Mouse (Mus musculus): ENCODE results near the gene Cdc37l1.

Cdc37l1 gene

DNA sequence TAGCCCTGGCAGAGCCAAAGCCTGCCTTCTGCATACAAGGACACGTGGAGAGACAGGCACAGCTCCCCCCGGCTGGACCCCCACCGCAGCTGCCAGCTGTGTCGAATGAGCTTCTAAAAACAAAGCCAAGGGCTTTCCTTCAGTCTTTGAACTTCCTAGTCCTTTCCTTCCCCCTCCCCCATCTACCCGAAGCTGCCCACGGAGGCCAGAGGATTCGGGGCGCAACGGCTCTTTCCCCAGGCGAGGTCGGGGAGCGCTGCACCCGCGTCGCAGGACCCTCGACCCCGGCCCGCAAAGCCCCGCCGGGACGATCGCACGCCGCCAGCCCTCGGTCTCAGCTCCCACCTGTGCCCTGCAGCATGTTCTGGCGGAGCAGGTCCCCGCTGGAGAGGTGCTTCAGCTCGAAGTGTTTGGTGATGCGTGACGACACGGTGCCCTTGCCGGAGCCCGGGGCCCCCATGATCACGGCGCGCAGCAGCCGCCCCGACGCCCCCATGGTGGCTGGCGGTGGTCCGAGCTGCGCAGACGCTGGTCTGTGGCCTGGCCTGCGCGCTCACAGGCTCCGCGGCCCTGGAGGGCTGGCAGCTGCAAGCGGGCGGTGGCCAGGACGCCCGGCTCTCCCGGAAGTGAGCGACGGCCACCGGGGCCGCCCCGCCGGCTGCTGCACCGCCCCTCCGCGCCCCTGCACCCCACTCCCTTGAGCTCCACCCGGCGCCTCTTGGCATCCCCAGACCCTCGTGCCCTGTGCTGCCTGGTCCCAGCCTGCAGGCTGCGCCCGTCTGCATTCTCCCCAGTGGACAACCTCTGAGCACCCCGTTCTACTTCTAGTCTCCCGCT is 57.4 kb downstream of the Cdc37l1 start, which contains the start of gene Ak3:
TSS of gene Ak3 (minus strand) at position 628 of the 837 bp plus-strand sequence.
- peak; percentile 83 to 86 for DNase-seq

DNA sequence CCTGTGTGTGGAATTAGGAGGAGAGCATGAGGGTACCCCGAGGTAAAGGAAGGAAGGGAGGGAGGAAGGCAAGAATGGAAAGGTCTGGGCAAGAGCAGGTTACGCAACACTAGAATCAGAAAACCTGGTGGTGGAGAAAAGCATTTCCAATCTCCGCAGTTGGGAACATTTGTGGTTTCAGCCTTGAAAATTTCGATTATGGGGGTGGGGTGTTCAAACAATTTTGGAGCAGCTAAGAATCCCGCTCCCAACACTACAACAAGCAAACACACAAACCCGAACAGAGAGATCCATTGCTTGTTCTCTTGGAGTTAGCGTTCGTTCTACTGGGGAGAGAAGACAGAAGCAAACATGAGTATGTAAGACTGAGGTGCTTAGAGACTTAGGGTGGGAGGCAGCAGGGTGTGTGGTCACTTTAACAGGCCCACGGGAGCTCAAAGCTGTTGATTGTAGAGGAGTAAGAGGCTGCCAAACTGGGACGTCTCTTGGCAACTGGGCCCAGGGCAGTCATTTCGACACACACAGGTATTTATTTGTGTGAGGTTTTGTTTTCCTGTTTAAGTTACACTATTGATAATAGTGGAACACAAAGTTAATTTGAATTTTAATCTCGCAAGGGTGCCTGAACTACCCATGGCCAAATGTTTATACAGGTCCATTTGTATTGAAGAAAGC is 59.4 kb downstream of the Cdc37l1 start:
- DNase-seq: no peak

DNA sequence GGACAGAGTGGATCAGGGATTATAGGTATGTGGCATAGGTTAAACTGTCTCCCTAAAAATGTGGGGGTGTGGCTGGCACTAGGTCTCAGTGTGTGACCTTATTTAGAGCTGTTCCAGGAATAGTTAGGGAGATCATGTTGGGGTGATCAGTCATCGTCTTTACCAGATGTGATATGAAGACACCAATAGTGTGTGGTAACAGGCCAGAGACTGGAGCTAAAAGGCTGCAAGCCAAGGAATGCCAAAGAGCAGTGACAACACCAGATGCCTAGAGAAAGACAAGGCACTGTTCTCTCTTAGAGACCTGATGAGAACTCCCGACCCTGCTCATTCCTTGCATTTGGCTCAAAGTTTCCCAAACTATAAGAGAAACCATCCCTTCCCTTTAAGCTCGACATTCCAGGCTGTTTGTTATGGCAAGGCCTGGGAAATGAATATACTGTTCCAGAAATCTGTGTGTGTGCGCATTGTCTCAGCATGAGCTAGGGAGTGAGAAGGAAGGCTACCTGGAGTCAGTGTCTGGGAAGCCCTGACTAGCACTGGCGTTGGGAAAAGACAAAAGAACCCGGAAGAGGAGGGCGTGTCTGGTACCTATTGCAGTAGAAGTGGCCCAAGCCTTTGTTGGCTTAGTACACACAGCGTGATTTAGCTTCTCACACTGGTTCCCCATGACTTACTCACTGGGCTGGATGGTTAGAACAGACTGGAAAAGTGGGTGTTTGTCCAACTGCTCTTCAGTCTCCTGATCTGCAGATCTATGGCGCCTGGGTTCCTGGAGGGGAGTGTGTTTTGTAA is 60.2 kb downstream of the Cdc37l1 start:
- no peak for DNase-seq

DNA sequence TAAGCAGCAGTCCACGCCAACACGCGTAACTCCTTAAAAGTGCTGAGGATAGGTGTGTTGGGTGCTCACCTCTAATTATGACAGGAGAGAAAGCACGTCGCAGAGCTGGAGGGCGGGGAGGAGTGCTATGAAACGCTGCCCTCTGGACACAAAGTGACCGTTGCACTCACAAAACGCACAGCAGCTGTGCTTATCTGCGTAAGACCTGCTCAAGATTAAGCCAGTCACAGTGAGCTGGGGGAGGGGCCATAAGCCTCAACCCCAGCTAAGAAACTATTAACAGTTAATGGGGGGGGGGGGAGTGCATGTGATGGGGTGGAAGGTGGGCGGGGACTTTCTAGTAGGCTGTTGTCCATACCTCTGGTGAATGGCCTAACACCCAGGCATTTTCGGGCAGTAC is 62.6 kb downstream of the Cdc37l1 start:
- DNase-seq: no peak

DNA sequence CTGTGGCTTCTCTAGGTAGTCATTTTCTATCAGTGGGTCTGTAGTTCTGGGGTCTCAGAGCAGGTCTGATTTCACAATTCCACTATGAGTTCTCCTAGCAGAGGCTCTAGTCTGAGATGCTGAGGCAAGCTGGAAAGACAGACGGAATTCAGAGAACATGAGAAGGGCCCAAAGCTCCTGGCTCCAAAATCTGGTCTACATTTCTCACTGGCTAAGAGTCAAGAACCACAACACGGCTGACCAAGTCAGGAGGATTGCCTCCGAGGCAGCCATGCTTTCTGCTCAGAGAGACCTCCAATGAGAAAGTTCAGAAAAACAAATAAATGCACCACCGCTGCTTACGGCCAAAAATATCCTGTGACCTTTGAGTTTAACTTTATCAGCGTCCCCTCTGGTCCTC is 64.4 kb downstream of the Cdc37l1 start:
- DNase-seq: no peak

DNA sequence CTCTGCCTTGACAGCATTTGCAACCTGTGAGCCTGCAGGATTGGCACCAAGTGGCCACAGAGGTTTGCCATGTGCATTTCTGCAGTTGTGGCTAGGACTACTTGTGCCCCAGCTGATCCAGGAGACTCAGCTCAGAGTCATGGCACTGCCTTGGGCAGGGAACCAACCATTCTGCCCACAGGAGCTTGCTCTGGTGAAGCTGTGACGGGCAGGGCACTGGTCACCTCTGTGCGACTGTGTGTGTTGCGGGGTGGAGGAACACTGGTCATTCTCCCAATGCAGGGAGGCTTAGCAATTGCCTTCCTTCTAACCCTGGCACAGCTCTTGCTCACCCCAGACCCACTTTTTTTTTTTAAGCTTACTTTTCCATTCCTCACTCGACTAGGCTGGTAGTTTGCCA is 65.3 kb downstream of the Cdc37l1 start:
- DNase-seq: no peak

DNA sequence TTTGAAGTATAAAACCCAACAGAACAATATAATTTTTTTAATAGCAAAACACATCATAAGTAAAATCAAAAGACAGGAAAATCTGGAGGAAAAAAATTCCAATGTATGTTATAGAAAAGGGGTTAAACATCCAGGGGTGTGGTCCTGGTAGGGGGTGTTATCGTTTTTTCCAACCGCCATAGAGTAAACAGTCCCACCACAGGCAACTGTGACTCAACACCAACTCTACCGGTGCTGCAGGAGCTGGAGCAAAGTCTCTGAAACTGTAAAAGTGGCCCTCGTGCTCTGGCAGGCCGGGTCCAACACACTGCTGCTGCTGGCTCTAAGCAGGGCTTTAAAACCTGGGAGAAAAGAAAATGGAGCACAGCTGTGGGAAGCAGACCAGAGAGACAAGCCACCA is 68.6 kb downstream of the Cdc37l1 start:
- DNase-seq: no peak

DNA sequence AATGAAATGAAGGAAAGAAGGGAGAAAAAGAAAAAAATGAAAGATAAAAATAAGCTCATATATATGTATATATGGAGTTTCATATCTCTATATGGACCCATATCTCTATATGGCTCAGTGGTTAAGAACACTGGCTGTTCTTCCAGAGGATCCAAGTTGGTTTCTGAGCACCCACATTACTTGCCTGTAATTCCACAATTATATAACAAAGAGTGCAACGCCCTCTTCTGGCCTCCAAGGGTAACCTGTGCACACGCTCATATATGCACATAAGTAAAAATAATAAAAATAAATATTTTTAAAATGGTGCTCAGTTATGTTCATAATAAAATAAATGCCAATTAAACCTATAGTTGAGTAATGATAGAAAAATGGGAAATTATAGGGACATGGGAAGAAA is 69.5 kb downstream of the Cdc37l1 start:
- DNase-seq: no peak

DNA sequence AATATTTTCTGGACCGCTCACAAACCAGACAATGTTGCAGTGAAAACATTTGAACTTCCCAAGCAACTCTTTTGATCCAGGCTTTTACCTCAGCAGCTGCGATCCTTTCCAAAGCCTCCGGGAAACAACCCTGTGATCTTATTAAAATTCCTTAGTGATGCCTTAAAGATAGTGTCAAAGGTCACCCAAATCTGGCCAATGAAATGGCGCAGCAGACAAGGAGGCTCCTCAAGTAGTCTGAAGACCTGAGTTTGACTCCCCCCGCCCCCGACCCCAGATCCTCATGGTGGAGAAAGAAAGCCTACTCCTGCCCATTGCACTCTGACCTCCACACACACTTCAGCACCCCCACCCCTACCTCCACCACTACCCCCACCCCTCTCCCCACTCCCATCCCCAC is 70.1 kb downstream of the Cdc37l1 start:
- DNase-seq: no peak

DNA sequence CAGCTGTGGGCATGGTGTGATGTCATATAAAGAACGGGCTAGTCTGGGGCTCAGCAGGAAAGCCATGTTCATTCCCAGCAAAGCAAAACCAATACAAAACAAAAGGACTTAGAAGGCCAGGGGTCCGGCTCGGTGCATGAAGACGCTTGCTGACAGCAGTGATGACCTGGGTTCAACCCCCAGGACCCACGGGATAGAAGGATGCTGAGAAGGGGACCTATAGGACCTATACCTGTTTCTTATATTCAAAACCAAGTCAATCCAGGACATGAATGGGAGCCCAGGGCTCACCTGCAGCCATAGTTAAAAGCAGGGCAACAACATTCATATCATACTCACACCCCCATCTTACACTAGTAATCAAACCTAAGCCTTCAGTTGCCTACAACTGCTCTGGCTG is 72.9 kb downstream of the Cdc37l1 start:
- no peak for DNase-seq

DNA sequence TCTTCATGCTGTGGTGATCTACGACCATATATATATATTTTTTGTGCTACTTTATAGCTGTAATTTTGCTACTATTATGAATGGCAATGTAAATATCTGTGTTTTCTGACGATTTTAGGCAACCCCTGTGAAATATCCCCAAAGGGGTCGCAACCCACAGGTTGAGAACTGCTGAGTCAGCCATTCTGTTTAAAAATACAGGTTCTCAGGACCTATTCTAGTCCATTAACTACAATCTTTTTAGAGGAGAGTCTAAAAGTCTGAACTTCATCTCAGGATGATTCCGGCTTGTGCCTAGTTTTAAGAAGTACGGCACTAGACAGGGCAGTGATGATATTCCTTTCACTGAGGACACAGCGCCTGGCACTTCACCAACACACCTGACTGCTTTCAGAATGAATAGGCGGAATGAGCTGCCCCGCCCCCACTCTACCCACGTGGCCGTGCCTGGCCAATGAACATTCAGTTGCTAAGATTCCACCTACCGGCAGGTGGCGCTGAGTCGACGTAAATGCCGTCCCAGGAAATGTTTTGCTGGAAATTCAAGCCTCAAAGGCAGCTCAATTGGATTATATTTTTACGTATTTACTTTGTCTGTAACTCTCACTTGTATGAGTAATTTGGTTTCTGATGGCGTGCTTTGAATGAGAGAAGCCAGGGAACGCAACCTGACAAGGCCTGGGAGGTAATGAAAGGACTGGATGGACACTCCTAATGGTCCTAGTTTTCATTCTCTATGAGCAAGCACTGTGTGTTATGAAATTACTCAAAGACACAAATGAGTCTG is 73.6 kb downstream of the Cdc37l1 start:
- peak; percentile 97 to 99 for DNase-seq

DNA sequence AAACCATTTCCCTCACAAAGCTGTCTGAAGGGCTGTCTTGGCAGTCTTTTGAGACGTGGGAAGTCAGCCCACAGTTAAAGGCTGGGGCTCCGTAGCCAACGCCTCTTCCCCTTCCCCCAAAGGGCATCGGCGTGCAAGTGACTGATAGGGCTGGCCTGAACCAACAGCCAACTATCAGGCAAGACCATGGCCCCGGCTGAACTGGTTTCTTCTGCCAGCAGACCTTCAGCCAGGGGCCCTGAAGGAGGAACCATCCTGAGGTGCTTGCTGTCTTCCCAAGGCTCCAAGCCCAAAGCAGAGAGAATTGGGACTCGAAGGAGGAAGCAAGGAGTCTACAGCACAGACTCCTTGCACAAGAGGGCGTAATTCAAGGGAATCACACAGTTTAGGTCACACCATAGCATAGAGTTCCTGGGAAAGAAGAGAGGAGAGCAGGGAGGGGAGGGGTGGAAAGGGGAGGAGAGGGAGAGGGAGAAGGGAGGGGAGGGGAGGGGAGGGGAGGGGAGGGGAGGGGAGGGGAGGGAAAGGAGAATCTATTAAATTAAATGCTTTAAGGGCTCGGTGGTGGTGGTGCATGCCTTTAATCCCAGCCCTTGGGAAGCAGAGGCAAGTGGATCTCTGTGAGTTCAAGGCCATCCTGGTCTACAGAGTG is 74.4 kb downstream of the Cdc37l1 start:
- DNase-seq: peak in 1 of 2 experiments; percentile 35

DNA sequence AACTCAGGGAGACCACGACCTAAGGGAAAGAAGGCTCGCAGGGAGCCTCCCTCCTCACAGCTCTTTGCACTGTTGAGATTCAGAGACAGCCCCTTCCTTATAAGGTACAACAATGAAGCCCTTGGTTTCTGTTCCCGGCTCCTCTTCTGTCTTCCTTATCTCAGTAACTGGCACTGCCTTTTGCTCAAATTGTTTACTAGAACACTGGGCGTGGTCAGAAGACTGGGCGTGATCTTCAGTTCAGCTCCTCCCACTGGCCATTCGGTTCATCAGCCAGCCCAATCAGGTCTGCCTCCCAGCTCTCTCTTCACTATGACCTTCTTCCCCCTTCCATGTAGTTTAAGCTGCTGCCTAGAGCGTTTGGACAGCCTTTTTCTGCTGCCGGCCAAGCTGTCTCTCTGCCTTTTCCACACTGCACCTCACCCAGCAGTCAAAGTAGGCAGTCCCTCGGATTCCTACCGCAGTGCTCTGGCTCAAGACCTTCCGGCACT is 76.9 kb downstream of the Cdc37l1 start:
- peak; percentile 26 to 37 for DNase-seq

DNA sequence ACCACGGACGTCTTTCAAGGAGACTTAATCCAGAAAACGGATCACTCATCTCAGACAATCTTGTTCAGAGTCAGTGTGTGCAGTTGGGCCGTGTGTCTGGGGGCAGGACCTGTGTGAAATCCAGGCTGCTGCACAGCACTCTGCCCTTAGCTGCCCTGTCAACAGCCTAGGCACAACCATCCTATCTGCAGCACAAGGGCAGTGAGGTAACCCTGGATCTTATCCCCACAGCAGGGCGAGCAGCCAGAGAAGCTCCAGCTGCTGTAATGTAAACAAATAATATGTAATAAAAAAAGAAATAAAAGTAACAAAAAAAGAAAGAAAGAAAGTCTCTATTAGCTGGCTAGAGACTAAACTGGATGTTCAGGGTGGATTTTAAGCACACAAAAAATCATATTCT is 79.0 kb downstream of the Cdc37l1 start:
- DNase-seq: no peak

DNA sequence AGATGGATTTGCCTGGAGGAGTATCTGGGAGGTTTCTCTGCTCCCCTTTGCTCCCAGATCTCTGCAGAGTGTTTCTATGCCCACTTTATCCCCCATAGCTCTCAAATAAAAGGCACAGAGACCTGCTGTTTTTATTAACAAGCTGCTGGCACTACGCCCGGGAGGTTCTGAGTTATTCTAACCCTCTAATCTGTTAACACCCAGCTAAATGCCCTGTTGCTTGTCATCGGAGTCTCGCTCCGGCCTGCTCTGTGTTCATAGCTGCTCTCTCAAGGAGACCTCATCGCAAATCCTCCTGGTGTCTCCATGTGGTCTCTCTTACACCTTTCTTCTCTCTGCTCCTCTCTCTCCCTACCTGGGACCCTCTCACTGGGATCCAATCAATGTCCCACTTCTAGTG is 84.7 kb downstream of the Cdc37l1 start:
- DNase-seq: peak; percentile 18 to 39

Data from cerebellum, postnatal 10 days (tissue).